Mouse (Mus musculus) bone marrow, adult 2 months (tissue): ENCODE measurements around the gene Tspan5. TPM values are rescaled to one million over a fixed set of nuclear protein-coding genes. Genes with fewer than 3 reads are reported as not detected.

Experiments
- H3K27ac ChIP-seq: fragments of 200-500 bp; 2 replicates; pipeline ENCODE4 v1.5.1; 2012; ENCODE audit warnings: low read depth, mild to moderate bottlenecking, control low read depth, inconsistent platforms, low read length; ENCODE audit not compliant: control insufficient read depth, poor library complexity, insufficient read depth
- H3K4me1 ChIP-seq: fragments of 200-500 bp; 2 replicates; pipeline ENCODE4 v1.6.1; 2011; ENCODE audit warnings: low read length; ENCODE audit not compliant: control insufficient read depth, insufficient read depth
- H3K4me3 ChIP-seq: fragments of 200-500 bp; replicated peaks from 2 replicates; pipeline ENCODE3; 2011; ENCODE audit warnings: mild to moderate bottlenecking, low read depth, low read length, control low read depth; ENCODE audit not compliant: control insufficient read depth
- CTCF ChIP-seq: fragments of 200-500 bp; IDR thresholded peaks from 2 replicates; pipeline ENCODE4 v1.5.1; 2011; ENCODE audit warnings: low read length, control low read depth; ENCODE audit not compliant: control insufficient read depth, insufficient read depth
- POLR2A ChIP-seq: fragments of 200-500 bp; IDR thresholded peaks from 2 replicates; pipeline ENCODE4 v1.6.1; 2011; ENCODE audit warnings: low read depth, mild to moderate bottlenecking, control low read depth, low read length, borderline replicate concordance; ENCODE audit not compliant: control insufficient read depth
- WGBS: fragments of 180-500 bp; shearing (Covaris S2); methylation state at CpG from one replicate; pipeline ENCODE4 v1.1.7; 2018; 5-methylcytosine and 5-hydroxymethylcytosine counted together
- polyA plus RNA-seq: library from polyadenylated mRNA; stranded (reverse); fragments of >200 nt; gene quantifications from 2 replicates; pipeline ENCODE4 v1.2.4, GENCODE M21; 2011; ENCODE audit warnings: low replicate concordance; ENCODE audit not compliant: missing spikeins, insufficient read depth, insufficient read length

The Tspan5 gene
- polyA plus RNA-seq, 1 experiment: 8.3 TPM

DNA sequence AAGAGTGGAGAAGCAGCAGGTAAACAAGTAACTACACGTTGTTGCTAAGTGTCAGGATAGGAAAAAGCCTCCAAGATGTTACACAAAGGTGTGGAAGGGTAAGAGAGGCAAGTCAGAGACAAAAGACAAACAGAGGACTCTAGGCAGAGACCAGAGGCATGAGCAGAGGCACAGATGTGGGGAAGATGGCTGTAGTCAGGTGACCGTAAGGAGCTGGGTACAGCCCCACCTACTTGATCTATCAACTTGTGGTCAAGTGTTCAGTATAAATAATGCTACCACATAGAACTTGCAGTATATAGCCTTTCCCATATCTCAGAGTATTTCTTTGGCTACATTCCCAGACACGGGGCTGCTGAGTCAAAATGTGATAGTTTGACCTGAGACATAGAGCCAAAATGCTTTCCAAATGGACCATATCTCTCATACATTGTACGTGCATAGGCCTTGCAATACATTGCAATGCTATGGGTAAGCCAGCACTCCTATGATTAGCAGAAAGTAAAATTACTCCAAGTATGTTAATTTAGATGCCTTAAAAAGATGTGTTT, 2.8 kb upstream of the Tspan5 start:
- TF ChIP-seq POLR2A (no peak), CTCF (no peak)
- H3K27ac ChIP-seq: no peak overlapping the region
- peaks cover 3% of the 10 kb centered on the region for H3K4me1 ChIP-seq
- WGBS: 64% methylated on average over 4 of the region's 4 CpGs
- no peak overlapping the region for H3K4me3 ChIP-seq

DNA sequence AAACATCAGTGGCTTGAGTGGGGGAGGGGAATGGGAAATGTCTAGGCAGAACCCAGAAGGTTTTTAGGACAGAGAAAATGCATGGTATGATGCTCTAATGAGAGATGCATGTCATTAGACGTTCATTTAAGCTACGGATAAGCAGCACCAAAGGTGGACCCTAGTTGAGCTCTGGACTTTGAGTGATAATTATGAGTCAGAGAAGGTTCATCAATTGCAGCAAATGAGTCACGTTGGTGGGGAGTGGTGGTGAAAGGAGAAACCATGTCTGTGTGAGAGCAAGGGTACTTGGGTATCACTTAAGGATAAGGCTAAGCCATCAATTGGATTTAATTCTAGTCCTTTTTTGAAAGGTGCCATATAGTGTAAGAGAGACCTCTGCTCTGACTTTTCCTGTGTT, 1.7 kb upstream of the Tspan5 start:
- no peak for TF ChIP-seq POLR2A
- Histone ChIP-seq H3K27ac (no peak overlapping the region), H3K4me1 (peaks cover 3% of the 10 kb centered on the region), H3K4me3 (no peak overlapping the region)
- 61% methylated on average over 3 of the region's 3 CpGs for WGBS

DNA sequence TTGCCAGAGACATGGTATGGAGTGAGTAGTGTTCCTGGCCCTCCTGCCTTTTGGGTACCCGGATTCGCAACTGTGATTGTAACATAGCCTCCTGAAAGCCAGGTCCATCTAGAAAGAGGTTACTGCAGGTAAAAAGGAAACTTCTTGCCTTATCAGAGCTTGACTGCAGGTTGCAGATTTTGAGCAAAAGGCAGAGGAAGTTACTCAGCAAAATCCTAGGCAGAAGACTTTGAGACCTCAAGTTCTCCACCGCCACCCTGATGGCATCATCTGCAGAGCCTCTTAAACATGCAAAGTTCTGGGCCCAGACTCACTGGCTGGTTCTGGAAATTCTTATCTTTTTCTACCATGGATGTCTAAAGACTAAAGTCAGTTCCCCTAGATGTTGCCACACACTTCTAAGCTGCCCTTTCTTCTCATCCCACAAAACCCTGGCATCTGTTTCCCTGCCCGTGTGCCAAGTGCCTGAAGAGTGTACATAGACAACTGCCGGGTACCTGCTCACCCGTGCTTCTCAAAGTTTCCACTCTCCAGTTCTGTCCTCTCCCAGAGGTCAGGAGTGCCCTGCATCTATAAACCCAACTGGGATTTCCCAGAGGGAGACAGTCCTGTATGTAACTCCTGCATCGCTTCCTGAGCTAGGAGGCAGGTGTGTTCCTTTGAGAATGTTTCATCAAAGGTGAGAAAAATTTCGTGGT, 1.0 kb upstream of the Tspan5 start:
- TF ChIP-seq CTCF (no peak), POLR2A (no peak)
- Histone ChIP-seq H3K27ac (no peak overlapping the region), H3K4me1 (peaks cover 3% of the 10 kb centered on the region), H3K4me3 (no peak overlapping the region)
- WGBS: 15% methylated on average over 8 of the region's 8 CpGs

DNA sequence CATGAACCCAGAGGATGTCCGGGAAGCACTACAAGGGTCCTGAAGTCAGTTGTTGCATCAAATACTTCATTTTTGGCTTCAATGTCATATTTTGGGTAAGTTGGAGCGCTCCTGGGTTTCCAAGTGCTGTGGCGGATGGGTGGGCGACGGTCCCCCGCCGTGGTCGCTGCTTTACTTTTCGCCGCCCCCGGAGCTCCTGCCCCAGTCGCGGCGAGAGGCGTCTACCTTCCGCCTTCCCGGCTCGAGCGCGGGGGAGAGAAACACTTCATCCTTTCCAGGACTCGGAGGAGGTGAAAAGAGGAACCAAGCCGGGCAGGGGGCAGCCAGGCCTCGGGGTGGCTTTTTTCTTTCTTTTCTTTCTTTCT, 553 bp downstream of the Tspan5 start:
- WGBS: under 1% methylated on average over 23 of the region's 23 CpGs
- TF ChIP-seq POLR2A (no peak), CTCF (no peak)
- peak overlapping the region; percentile 81 for H3K4me3 ChIP-seq
- peak overlapping the region; percentile 77 for H3K27ac ChIP-seq
- H3K4me1 ChIP-seq: peaks cover 3% of the 10 kb centered on the region

DNA sequence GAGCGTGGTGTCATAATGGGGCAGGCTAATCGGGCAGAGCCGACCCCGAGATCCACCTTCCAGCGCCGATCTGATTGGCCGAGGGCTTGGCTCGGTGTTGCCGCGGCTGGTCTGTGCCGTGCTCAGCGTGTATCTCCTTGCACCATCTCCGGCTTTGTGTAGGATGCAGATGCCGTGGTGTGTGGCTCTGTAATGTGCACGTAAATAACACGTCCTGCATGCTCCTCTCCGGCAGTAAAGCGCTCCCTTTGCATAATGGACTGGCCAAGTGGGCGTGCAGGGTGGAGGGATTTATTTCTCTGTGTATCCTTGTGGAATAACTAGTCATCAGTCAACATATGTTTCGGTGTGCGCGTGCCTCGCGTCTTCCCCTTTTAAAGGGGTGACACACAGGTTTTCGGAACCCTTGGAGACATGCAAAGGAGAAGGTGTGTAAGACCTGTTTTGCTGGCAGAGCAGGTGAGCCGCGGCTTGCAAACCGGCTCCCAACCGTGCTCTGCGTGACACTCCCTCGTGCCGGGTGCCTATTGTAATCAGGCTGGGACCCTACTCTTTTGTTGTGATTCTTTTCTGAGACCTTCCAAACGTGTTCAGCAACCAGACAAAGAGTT, 1.2 kb downstream of the Tspan5 start:
- TF ChIP-seq CTCF (no peak), POLR2A (no peak)
- Histone ChIP-seq H3K4me3 (peak overlapping the region; percentile 81), H3K4me1 (peaks cover 3% of the 10 kb centered on the region), H3K27ac (peak overlapping the region; percentile 22; the same call in 1 of the 2 replicates)
- WGBS: under 1% methylated on average over 33 of the region's 33 CpGs

DNA sequence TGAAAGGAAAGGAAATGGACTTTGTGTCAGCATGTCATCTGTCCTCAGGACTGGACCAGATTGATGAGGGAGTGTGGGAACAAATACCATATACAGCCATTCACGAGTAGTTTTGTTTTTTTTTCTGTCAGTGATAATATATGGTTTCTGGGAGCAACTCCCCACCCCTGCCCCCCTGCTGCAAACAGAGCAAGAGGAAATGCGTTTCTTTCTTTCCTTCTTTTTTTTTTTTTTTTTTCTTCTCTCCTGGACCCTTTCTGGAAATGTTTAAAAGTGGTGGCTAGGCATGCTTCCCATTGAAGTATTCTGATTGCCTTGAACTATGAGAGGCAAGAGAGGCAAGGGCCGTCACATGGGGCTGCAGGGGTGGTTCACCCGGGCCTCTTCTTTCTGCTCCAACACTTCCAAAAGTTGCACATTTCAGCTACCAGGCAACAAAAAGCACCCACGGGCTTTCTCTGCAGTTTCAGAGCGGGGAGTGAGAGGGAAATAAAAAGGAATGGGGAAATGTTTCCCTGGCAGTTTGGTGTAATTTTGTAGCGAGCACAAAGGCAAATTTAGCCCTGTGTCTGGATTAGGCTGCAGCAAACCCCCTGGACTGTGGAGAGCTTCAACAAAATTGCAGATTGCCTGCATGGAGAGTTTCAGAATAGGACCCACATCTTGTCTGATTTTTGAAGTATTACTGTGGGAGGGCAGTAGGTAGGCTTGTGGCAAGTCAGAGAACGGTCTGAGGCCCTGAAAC, 2.2 kb downstream of the Tspan5 start:
- TF ChIP-seq CTCF (no peak), POLR2A (no peak)
- peaks cover 3% of the 10 kb centered on the region for H3K4me1 ChIP-seq
- H3K4me3 ChIP-seq: no peak overlapping the region
- H3K27ac ChIP-seq: no peak overlapping the region
- 51% methylated on average over 8 of the region's 8 CpGs for WGBS

DNA sequence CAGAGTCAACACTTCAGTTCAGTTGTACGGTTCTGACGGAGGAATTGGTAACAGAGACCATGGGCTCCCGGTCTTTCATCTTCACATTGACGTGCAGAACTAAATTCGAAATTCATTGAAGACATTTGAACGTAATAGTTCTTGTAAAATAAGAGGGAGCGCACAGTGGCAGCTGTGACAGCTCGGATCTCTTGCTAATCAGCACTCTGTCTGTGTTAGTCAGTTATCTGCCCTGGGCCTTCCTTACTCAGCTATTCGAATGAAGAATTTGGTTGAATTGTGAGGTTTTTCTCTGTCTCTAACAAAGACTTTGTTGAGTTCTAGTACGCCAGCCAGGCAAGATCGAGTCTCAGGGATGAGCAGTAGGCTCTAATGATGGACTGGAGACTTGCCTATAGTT, 3.1 kb downstream of the Tspan5 start:
- WGBS: 83% methylated on average over 11 of the region's 11 CpGs
- TF ChIP-seq CTCF: no peak
- no peak for TF ChIP-seq POLR2A
- no peak overlapping the region for H3K4me3 ChIP-seq
- H3K27ac ChIP-seq: no peak overlapping the region
- peaks cover 3% of the 10 kb centered on the region for H3K4me1 ChIP-seq

DNA sequence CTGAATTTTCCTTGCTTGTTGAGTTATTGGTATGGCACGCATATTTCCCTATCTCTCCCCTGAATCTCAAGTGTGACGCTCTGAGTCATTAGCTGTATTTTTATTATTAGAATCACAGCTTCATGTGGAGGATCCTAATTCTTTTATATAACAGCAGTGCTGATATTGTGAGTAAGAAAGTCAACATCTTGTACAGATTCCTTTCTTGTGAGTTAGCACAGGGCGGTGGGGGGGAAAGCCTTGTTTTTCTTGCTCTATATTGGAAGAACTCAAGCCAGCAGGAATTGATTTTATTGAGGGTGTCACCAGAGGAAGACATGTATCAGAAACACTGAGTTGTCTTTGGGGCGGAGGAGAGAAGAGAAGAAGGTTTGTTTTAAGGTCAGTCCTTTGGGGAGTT, 3.6 kb downstream of the Tspan5 start:
- Histone ChIP-seq H3K27ac (no peak overlapping the region), H3K4me1 (peaks cover 3% of the 10 kb centered on the region), H3K4me3 (no peak overlapping the region)
- TF ChIP-seq CTCF (no peak), POLR2A (no peak)
- 83% methylated on average over 4 of the region's 4 CpGs for WGBS

DNA sequence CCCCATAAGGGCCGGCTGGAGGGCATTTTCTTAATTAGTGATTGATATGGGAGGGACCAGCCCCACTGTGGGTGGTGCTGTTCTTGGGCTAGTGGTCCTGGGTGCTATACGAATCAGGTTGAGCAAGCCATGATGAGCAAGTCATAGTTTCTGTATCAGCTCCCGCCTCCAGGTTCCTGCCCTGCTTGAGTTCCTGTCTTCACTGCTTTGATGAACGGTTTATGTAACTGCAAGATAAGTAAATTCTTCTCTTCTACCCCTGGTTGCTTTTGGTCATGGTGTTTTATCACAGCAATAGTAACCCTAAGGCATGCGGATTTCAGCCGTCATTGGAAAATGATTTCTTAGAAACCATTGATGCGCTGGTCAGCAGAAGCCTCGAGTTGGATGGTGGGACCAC, 4.6 kb downstream of the Tspan5 start:
- TF ChIP-seq CTCF: no peak
- TF ChIP-seq POLR2A: no peak
- 54% methylated on average over 8 of the region's 8 CpGs for WGBS
- Histone ChIP-seq H3K27ac (no peak overlapping the region), H3K4me1 (peaks cover 1% of the 10 kb centered on the region; the same call in 1 of the 2 replicates), H3K4me3 (no peak overlapping the region)
